Mouse (Mus musculus): ENCODE measurements around the gene Nfix. TPM values are rescaled to one million over a fixed set of nuclear protein-coding genes. Genes with fewer than 3 reads are reported as not detected.
"Not testable (repeated sequence)": the region's sequence is repeated elsewhere in the genome, so short reads cannot be mapped to it uniquely, and the experiment has no call there.

The Nfix gene
- polyA plus RNA-seq, 2 experiments from 2014 or later = 2.0 to 2.2 TPM

- ATAC-seq = no peak
Observed at GRCm38 (mm10) chr8:84832759-84833742, 32.9 kb upstream of the Nfix start.

DNA sequence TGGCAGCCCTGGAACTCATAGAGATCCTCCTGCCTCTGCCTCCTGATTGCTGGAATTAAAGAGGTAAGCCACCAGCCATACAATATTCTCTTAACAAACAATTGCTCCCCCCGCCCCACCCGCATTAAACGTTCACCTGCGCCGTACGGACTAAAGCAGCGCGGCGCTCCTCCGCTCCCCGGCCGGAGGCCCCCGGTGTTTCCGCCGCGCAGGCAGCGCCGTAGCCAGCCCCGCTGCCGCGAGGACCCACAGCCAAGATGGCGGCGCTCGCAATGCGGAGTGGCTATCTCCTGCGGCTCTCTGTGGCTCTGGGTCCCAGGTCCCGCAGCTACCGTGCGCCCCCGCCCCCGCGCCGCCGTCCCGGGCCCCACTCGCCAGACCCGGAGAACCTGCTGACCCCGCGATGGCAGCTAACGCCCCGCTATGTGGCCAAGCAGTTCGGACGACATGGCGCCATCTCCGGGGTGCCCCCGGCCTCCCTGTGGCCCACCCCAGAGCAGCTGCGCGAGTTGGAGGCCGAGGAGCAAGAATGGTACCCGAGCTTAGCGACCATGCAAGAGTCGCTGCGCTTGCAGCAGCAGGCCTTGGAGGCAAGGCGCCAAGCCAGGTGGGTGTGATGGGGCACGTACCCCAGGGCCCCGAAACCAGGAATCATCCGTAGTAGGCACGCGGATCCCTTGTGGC lies 32.0 kb upstream of the Nfix start:
- ATAC-seq = peak; percentile 59

DNA sequence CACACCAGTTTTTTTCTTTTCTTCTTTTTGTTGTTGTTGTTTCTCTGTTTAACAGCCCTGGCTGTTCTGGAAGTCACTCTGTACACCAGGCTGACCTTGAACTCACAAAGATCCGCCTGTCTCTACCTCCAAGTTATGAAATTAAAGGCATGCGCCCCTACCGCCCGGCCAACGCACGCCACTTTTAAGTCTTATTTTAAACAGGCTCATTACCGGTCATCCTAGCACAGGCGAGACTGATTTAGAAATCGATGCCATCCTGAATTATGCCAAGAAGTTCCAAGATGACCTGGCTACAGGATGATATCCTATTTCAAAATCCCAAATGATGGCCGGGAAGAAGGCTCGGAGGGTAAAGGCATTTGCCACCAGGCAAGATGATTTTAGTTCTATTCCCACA lies 31.3 kb upstream of the Nfix start, which contains the start of gene Gadd45gip1:
TSS of gene Gadd45gip1 (plus strand) at position 33 of the 400 bp plus-strand sequence.
- peak; percentile 58 for ATAC-seq

DNA sequence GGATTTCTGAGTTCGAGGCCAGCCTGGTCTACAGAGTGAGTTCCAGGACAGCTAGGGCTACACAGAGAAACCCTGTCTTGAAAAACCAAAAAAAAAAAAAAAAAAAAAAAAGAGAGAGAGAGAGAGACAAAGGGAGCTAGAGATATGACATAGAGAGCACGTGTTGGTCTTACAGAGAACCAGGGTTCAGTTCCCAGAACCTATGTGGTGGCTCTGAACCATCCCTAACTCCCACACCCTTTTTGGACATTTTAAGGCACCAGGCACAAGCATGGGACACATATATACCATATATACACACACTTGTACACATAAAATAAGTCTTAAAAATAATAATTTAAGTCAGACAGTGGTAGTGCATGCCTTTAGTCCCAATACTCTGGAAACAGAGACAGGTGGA lies 26.4 kb upstream of the Nfix start:
- not testable (repeated sequence) for ATAC-seq

DNA sequence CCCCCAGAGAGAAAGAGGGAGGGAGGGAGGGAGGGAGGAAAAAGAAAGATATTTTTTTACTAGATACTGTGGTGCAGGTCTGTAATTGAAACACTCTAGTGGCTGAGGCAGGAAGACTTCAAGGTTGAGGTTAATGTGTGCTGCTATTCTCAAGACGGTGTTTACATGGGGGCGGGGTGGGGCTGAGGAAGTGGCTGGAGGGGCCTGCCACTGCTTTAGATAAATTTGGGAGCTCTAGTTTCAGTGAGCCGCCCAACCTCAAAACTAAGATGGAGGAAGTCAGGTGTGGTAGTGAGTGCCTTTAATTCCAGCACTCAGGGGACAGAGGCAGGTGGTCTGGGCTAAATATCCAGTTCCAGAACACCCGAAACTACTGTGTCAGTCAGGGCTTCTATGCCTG lies 25.5 kb upstream of the Nfix start:
- ATAC-seq = peak; percentile 88

DNA sequence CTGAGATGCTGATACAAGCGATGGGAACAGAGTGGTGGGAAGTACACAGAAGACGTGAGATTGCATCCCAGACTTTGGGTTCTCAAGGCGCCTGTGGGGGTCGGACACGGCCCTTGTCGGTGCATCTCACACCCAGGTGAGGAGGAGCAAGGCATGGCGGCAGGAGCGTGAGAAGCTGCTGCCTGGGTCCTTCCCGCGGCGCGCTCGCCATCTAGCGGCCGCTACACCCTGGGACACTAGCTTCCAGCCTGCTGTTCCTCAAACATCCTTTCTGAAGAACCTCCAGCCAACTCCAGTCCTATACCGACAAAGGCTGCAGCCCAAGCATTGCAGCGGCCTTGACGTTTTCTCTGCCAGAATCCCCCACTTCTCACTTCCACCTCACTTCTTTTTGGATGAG lies 23.5 kb upstream of the Nfix start:
- ATAC-seq = peak; percentile 63

DNA sequence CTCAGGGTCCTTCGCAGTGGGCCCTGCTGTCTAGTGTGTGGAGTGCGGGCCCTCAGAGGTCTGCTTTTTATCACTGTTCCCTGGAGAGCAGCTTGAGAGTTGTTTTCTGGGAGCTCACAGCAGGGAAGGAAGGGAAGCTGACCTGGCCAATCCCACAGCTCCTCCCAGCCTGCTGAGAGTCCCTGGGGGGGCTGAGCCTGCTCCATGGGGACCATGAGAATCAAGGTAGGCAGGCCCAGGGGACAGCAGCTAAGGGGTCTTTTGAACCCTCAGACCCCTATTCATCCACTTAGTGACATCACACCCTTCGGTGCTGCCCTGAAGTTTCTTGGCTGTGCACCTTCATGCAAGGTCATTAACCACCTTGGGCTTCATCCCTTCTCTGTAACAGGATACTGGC lies 22.6 kb upstream of the Nfix start, which contains the start of gene Dand5:
TSS of gene Dand5 (minus strand) at position 101 of the 400 bp plus-strand sequence.
- no peak for ATAC-seq

DNA sequence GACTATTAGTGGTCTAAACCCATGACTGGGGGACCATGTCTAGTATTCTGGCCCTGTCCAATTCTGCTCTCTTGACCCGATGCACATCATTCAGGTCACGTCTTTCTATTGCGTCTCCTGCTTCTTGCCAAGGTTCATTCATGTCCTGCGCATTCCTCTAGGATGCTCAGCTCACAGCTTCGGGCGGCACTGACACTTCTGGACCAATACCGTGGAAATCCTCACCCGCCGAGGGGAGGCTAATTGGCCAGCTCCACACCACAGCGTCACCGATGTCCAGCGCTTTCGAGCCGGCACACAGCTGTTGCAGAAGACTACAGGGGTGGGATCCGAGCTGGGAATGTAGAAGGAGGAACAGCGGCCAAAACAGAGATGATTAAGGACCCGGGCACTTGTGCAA lies 16.0 kb upstream of the Nfix start:
- no peak for ATAC-seq

GRCm38 (mm10) chr8:84815547-84815946 lies 15.4 kb upstream of the Nfix start:
- ATAC-seq = peak; percentile 55

DNA sequence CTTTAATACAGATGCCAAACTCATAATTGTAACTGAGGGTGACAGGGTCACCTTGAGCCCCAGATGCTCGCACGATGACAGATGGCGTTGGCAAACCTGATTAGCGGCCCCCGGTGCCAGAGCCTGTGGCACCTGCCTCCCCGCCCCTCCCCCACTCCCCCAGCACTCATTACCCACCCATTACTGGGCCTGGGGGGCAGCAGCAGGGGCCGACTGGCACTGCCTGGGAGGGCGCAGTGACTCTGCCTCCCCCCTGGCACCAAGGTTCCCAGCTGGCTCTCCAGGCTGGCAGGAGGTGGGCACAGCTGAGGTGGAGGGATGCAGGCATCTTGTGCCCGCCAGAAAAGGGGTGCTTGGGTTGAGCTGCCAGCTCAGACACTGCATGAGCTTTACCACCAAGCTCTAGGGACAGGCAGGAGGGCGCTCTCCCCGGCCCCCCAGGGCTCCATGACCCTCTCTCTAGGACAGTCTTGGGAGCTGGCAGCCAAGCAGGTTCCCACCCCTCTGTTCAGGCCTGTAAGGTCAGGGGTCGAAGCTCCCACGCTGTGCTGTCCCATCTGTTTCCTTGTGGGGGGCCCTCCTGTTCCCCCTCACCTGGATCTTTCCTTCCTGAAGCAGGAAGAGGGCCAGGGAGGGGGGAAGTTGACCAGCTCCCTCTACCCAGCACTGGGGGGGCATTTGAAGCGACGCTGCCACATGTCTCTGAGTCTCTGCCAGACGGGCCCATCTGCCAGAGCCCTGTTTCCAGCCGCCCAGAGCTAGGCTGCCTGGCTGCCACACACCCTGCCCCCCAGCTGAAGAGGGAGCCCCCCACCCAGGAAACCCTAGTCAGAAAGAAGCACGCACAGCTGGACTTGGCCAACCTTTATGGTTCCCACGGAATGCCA lies 14.7 kb upstream of the Nfix start:
- ATAC-seq = no peak

GRCm38 (mm10) chr8:84814240-84814554 lies 14.1 kb upstream of the Nfix start:
- ATAC-seq = no peak

DNA sequence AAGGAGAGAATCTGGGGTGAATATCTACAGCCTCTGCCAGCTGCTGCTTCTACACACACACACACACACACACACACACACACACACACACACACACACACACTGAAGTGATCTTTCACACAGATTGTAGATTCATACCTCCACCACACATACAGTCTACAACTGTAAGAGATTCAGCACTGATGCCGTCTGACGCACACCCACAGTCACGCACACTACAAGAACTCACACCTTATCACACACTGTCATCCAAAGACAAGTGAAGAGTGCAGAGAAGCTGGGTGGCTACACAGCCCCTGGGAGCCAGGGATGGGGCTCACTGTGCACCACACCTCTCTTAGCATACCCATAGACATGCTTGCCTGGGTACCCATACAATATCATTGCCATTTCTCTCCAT lies 13.7 kb upstream of the Nfix start:
- no peak for ATAC-seq

DNA sequence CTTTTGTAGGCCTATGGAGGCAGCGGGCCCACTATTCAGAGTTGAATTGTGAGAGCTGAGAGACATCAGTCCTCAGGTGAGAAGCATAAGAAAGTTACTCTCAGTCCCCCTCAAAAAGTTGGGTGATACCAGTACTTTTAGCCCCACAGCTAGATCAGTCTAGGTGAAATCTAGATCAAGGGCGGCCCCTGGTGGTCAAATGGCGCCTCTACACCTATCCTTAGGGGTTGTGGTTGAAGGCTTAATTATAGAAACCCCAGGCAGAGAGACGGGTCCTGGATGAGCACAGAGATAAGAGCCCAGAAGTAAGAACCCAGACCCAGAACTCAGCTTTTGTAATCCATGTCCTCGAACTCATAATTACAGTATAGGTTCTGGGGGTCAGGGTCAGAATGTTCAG lies 12.9 kb upstream of the Nfix start:
- ATAC-seq = peak; percentile 72

DNA sequence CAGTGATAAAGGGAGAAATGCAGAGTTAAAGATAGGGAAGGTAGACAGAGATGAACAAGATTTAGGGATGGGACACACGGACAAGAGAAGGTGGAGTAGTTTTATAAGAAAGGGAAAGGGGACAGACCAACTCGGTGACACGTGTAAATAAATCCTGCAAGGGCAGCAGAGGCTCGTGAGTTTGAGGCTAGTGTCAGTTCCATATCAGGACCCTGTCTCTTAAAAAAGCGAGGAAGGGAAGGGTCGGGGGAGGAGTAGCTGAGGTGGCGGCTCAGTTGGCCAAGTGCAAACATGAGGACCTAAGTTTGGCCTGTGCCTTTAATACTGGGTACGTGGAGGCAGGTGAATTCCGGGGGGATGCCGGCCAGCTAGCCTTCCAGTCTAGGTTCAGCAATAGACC lies 11.2 kb upstream of the Nfix start:
- no peak for ATAC-seq

GRCm38 (mm10) chr8:84810896-84811295 lies 10.8 kb upstream of the Nfix start:
- peak; percentile 61 for ATAC-seq

GRCm38 (mm10) chr8:84809941-84810280 lies 9.8 kb upstream of the Nfix start:
- no peak for ATAC-seq

GRCm38 (mm10) chr8:84809109-84809940 lies 9.2 kb upstream of the Nfix start:
- ATAC-seq = no peak

DNA sequence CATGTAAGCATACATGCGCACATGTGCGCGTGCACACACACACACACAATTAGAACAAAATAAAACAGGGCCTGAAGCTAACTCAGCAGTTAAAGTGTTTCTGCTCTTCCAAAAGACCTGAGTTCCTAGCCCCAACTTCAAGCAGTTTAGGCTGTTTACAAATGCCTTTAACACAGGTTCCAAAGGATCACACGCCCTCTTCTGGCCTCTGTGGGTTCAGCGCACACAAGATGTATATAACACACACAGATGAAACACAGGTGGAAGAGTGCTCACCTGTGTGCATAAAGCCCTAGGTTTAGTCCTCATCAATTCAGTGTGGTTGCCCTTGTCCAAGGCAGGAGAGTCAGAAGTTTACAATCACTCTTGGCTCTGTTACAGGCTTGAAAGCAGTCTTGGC lies 5.9 kb upstream of the Nfix start:
- no peak for ATAC-seq

DNA sequence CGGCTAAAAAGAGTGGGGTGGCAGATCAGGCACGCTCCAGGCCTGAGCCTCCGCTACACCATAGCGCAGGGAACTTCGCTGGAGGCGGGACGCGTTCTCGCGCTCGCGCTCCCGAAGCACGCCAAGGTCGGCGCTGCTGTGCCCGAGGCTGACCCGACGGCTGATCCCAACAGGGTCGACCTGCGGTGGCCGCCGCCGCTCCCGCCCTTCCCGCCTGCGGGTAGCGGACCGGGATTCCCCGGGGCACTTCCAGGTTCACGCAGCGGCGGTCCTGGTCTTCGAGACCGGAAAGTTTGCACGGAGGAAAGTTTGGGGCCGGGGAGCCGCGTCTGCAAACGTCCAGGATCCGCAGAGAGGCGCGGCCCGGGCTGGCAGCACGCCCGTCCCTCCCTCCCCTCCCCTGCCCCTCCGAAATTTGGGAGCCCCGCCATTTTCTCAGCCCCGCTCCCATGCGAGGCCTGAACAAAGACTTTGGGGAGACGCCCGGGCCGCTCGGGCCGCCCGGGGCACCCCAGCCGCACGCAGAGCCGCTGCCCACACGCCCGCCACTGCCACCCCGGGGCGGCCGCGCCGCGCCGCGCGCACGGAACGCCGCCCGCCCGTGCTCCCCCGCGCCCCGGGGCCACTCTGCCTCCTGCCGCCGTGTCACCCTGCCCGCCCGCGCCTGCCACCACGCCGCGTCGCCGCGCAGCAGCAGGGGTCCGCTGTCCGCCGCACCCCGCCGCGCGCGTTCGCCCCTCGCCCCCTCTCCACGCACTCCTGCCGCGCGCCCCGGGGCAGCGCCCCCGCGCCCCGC lies 810 bp downstream of the Nfix start:
- no peak for ATAC-seq

- no peak for ATAC-seq
Observed at GRCm38 (mm10) chr8:84798446-84799135, 1.6 kb downstream of the Nfix start.

DNA sequence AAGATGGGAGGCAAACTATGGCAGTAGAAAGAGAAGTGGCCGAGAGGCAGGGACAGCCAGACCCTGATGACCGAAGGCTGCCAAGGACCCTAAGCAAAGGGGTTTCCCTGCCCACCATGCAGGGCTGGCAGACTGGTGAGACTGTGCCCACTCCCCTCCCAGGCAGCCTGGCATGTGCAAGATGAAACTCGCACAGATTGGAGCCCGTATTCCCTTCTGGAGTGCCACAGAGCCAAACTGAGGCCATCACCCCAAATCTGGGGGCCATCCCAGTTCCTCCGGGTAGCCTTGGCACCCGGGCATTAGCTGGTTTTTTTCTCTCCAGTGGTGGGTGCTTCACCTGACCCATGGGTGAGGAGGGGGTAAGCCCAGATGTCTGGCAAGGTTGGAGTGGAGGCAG lies 2.2 kb downstream of the Nfix start:
- no peak for ATAC-seq
